Mouse (Mus musculus): Measurements from ENCODE around the gene Plcb3.

Gene Plcb3

GRCm38 (mm10) chr19:6969665-6970381 lies 6.4 kb downstream of the Plcb3 start:
- DNase-seq (ENCODE audit: low spot score): no peak

- no peak for DNase-seq (ENCODE audit: low spot score)
Observed at GRCm38 (mm10) chr19:6969291-6969664, 7.0 kb downstream of the Plcb3 start.

DNA sequence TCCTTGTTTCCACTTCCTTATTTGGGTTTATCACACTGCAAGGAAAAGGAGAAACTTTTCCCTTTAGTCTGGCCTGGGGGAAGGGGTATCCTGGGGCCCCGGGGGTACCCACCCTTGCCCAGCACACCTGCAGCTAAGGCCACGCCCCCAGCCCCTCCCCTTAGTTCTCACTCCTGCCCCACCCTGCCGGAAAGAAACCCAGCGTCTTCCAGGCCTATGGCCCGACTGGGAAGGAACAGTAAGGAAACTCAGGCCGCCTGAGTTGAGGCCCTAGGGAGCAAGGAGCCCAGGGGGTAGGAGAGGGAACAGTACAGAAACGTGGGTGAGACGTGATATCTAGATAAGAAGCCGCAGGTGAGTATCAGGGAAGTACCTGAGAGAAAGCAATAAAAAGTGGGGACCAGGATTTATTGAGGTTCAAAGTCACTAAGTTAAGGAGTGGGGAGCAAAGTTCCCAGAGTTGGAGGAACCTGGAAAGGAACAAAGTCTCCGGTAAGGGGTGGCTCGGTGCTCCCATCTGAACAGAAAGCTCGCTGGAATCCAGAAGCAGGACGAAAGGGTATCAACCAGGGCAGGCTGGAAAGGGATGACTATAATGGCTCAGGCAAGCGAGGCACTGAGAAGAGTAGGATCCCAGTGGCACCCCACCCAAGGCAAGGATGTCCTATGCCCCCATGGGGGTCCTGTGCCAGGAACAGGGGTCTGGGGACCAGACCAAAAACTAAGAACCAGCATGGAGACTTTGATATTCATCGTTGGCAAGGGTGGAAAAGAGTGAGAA lies 7.6 kb downstream of the Plcb3 start:
- DNase-seq (ENCODE audit: low spot score): no peak

GRCm38 (mm10) chr19:6956461-6956860 lies 19.8 kb downstream of the Plcb3 start:
- DNase-seq (ENCODE audit: low spot score): no peak

GRCm38 (mm10) chr19:6955424-6955823 lies 20.8 kb downstream of the Plcb3 start:
- DNase-seq (ENCODE audit: low spot score): no peak

GRCm38 (mm10) chr19:6954046-6954445 lies 22.2 kb downstream of the Plcb3 start:
- no peak for DNase-seq (ENCODE audit: low spot score)

GRCm38 (mm10) chr19:6952712-6953037 lies 23.6 kb downstream of the Plcb3 start:
- DNase-seq (ENCODE audit: low spot score): no peak

- DNase-seq (ENCODE audit: low spot score): no peak
Observed at GRCm38 (mm10) chr19:6951994-6952711, 24.1 kb downstream of the Plcb3 start.

GRCm38 (mm10) chr19:6951381-6951968 lies 24.8 kb downstream of the Plcb3 start:
- DNase-seq (ENCODE audit: low spot score): peak; percentile 85

DNA sequence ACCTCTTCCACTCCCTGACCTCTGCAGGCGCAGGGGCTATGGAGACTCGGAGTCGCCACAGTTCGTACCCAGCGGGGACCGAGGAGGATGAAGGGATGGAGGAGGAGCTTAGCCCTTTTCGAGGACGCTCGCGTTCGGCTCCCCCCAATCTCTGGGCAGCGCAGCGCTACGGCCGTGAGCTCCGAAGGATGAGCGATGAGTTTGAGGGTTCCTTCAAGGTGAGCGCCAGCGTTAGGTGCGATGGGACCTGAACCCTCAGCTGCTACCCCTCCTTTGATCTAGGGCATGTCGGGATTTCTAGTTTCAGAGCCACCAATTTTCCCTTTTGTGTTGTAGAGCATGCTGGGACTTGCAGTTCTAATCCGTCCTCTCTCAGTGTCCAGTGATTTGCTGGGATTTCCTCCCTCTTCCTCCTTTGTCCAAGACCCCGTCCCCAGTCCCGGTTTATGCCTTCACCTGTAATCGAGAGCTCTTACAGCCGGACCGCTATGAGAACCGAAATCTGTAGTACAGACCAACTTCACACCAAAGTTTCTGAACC lies 25.6 kb downstream of the Plcb3 start:
- peak; percentile 49 for DNase-seq (ENCODE audit: low spot score)

DNA sequence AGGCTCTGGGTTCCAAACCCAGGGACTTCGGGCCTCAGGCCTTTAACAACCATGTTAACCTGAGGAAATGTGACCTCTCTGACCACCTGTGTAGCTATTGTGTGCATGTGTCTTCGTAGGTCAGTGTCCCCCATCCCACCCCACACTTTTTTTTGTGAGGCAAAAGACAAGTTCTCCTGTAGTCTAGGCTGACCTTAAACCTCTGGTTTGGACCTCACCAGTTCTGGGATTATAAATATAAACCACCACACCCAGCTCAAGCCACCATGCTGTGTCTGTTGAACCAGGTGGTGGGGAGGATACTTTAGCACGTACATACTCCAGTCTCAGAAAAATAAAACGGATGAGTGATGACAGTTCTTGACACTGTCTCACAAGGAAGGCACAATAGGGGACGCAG lies 26.3 kb downstream of the Plcb3 start:
- no peak for DNase-seq (ENCODE audit: low spot score)

GRCm38 (mm10) chr19:6949532-6949931 lies 26.7 kb downstream of the Plcb3 start:
- DNase-seq (ENCODE audit: low spot score): no peak

DNA sequence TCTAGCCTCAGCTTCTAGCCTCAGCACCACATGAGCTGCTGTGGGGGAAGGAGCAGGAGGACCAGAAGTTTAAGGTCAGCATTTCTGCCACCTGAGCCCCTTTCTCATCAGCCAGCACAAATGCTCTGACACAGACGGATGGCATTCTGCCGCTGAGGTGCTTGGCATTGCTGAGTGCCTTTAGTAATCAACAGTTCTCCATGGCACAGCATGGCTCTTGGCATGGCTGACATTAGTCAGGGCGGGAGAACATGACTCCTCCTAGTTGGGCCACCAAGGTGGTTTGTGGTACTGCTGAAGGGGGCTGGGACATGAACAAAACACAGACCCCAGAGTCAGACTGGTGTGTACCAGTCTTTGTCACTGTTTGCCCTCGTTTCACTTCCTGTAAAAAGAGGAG lies 28.1 kb downstream of the Plcb3 start:
- DNase-seq (ENCODE audit: low spot score): no peak

DNA sequence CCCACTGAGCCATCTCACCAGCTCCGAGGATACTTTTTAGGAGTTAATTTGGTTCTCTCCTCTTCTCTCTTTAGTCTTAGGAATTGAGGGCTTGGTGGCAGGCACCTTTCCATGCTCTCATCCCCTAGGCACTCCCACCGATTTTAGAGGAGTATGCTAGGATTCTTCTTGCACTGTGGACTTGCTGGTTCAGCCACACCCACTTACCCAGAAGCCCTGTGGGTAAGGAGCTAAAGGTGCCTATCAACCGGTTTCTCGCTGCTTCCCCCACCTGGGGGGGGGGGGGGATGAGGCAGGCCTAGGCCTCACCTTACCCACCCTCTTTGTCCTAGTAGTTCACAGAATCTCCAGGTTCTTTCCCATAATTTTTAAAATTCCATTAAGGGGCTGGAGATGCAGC lies 28.5 kb downstream of the Plcb3 start:
- no peak for DNase-seq (ENCODE audit: low spot score)

DNA sequence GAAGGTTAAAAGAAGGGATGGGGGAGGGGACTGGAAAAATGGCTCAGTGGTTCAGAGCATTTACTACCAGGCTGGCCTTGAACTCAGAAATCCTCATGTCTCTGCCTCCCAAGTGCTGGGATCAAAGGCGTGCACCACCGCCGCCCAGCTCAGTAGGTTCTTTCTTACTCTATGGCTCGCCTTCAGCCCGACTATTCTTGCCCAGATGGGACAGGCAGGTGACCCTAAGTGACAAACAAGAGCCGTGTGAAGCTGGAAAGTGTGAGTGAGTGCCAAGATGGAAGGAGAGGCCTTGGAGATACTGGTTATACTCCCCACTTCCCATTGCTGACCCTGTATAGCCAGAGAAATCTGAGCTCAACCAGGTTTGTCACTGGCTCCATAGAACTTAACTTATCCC lies 32.6 kb downstream of the Plcb3 start:
- DNase-seq (ENCODE audit: low spot score): no peak

DNA sequence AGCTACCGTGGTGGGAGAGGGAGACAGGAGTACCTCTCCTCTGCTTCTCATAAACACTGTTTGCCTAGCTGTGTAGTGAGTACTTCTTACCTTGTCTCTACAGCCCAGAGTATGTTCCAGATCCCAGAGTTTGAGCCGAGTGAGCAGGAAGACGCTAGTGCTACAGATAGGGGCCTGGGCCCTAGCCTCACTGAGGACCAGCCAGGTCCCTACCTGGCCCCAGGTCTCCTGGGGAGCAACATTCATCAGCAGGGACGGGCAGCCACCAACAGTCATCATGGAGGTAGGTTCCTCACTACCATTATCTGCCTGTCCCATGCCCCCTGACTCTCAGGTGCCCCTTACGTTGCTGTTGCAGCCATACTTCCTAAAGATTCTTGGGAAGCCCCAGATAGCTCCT lies 33.5 kb downstream of the Plcb3 start:
- DNase-seq (ENCODE audit: low spot score): no peak

- peak; percentile 87 for DNase-seq (ENCODE audit: low spot score)
Observed at GRCm38 (mm10) chr19:6942249-6942691, 34.0 kb downstream of the Plcb3 start, which contains the start of gene Gpr137. TSS of gene Gpr137 (minus strand) at chr19:6942480.

GRCm38 (mm10) chr19:6941372-6942248 lies 34.7 kb downstream of the Plcb3 start, which contains the start of gene Bad:
TSS of gene Bad (plus strand) at chr19:6941861.
- peak; percentile 86 for DNase-seq (ENCODE audit: low spot score)

- no peak for DNase-seq (ENCODE audit: low spot score)
Observed at GRCm38 (mm10) chr19:6940396-6941351, 35.6 kb downstream of the Plcb3 start.

All from layer of hippocampus, adult 9-10 months (tissue).